Mouse (Mus musculus) heart, adult 2 months (tissue): ENCODE measurements at regions not wholly inside any gene's neighbourhood (a gene's known extent, or its start where the extent isn't known, plus 50 kb on each side); places are given as distances from the start of the nearest gene placed in this dataset.

Experiments
- CTCF ChIP-seq: fragments of 200-600 bp; IDR thresholded peaks from 2 replicates; pipeline ENCODE4 v1.8.1; 2022; ENCODE audit warnings: antibody characterized with exemption, mild to moderate bottlenecking, moderate library complexity
- POLR2A ChIP-seq: fragments of 200-500 bp; IDR thresholded peaks from 2 replicates; pipeline ENCODE4 v1.6.1; 2011; ENCODE audit warnings: mild to moderate bottlenecking, low read depth, low read length, control low read depth; ENCODE audit not compliant: insufficient read depth

- TF ChIP-seq CTCF (no peak), POLR2A (no peak)
Observed at GRCm38 (mm10) chr8:26265366-26265765, 146.0 kb downstream of the Gm45692 start.
